Mouse (Mus musculus) brown adipose tissue, adult 24 weeks (tissue): ENCODE results near the gene Eci1. TPM values are rescaled to one million over a fixed set of nuclear protein-coding genes. Genes with fewer than 3 reads are reported as not detected.

Experiments
- H3K27ac ChIP-seq: fragments of 200-500 bp; replicated peaks from 2 replicates; pipeline ENCODE4 v1.5.1; 2012; ENCODE audit warnings: low read depth, mild to moderate bottlenecking, low read length
- H3K4me1 ChIP-seq: fragments of 200-500 bp; 2 replicates; pipeline ENCODE4 v1.6.1; 2012; ENCODE audit warnings: low read length, mixed read lengths; ENCODE audit not compliant: control insufficient read depth, insufficient read depth, insufficient read length
- H3K4me3 ChIP-seq: fragments of 200-500 bp; 2 replicates; pipeline ENCODE4 v1.5.1; 2012; ENCODE audit warnings: low read depth, mild to moderate bottlenecking, low read length, moderate library complexity; ENCODE audit not compliant: insufficient read depth
- polyA plus RNA-seq: library from polyadenylated mRNA; stranded (reverse); fragments of >200 nt; gene quantifications from 2 replicates; pipeline ENCODE4 v1.2.4, GENCODE M21; 2012; ENCODE audit not compliant: missing spikeins, insufficient read depth, insufficient read length

Eci1 gene
- polyA plus RNA-seq, 1 experiment, result 1,121 TPM

- H3K4me3 ChIP-seq, result no peak overlapping the region
- H3K4me1 ChIP-seq, result peaks cover 14% of the 10 kb centered on the region
Observed at GRCm38 (mm10) chr17:24475586-24475985, 49.1 kb downstream of the Eci1 start.

GRCm38 (mm10) chr17:24476022-24476776 lies 49.8 kb downstream of the Eci1 start:
- Histone ChIP-seq H3K4me3 (no peak overlapping the region), H3K27ac (no peak overlapping the region), H3K4me1 (peaks cover 12% of the 10 kb centered on the region)

More at GRCm38 (mm10) chr17:24475586-24475985, 49.1 kb downstream of the Eci1 start:
- H3K27ac ChIP-seq, result no peak overlapping the region

GRCm38 (mm10) chr17:24477053-24477984 lies 50.9 kb downstream of the Eci1 start:
- H3K4me3 ChIP-seq, result no peak overlapping the region
- H3K27ac ChIP-seq, result no peak overlapping the region
- 0 out of 2 replicates have a peak, but pooled peaks cover 4% of the 10 kb centered on the region for H3K4me1 ChIP-seq

DNA sequence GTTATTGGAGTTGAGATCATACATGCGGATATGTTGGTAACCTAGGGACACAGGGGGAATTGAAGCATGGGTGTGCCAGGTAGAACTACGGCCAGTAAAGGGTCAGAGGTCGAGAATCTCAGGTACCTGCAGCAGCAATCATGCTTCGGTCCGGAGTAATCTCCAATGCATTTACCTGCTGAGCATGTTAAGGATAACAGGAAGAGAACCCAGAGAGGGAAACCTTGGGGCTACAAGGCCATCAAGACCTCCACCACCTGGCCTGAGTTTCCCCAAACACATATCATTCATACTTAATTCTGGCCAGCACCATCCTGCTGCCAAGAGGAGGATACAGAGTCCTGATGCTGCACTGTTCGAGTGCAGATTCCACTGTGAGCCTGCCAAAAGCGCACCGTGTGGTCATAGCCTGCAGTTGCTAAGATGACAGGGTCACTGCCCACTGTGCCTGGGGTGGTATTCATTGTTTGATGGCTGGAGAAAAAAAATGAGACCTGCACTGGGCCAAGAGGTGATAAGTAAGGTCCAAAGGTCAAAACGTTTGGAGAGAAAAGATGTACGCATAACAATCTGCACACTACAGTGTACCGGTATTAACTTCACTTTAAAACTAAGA lies 51.7 kb downstream of the Eci1 start:
- Histone ChIP-seq H3K27ac (no peak overlapping the region), H3K4me1 (no peaks in the 10 kb centered on the region), H3K4me3 (peak overlapping the region; percentile 36)

DNA sequence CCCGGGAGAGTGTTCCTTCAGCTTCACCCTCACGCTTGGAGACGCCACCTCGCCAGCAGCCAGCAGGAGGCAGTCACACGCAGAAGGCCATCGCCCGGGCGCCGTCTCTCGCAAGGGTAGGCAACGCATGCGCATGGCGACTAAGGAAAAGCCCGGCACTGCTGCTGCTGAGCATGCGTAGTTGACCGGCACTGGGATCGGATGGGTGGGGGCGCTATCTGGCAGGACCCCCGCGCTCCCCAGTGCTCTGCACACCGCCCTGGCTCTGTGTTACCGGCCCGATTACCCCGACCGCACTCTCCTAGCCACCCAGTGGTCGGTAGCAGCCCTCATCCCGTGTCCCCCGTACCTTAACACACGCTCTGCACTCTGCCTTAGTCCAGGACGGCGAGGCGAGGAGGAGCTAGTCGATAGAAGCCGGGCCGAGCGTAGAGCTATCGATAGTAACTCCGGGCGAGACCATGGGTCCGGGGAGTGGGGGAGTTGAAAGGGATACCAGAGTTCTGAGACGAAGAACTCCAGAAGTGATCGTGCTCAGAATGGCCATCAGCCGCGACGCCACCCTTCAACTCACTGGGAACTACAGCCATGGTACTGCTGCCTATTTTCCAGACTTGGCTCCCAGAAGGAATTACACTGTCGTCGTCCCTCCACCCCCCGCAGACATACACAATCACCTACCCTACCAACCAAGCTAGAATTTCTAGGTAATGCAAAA lies 52.4 kb downstream of the Eci1 start, which contains the start of gene Mlst8:
Gene Mlst8, minus strand, starts transcription at position 416 of the 718 bp plus-strand sequence.
- Histone ChIP-seq H3K4me1 (no peaks in the 10 kb centered on the region), H3K27ac (peak within 1 kb of the TSS; percentile 98), H3K4me3 (peak within 1 kb of the TSS; percentile 76)

- no peaks in the 10 kb centered on the region for H3K4me1 ChIP-seq
- no peak overlapping the region for H3K27ac ChIP-seq
- H3K4me3 ChIP-seq, result no peak overlapping the region
Observed at GRCm38 (mm10) chr17:24479431-24479830, 53.0 kb downstream of the Eci1 start.

- Histone ChIP-seq H3K4me1 (no peaks in the 10 kb centered on the region), H3K27ac (no peak overlapping the region), H3K4me3 (no peak overlapping the region)
Observed at GRCm38 (mm10) chr17:24480201-24480826, 53.9 kb downstream of the Eci1 start.

GRCm38 (mm10) chr17:24481027-24481815 lies 54.8 kb downstream of the Eci1 start:
- Histone ChIP-seq H3K27ac (no peak overlapping the region), H3K4me1 (no peaks in the 10 kb centered on the region), H3K4me3 (no peak overlapping the region)

DNA sequence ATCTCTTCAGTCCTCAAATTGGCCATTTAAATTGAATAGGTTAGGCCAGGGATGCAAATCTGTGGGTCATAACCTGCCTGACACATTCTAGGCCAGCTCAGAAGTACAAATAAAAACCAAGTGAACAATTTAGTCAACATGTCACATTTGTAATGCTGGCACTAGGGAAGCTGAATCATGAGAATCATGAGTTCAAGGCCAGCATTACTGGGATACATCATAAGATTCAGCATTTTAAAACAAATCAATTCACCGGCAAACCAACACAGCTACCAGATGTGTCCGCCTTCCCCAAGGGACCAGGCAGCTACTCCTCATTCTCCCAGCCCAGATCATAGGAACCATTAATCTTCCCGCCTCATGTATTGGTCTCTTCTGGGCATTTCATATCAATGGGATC lies 57.1 kb downstream of the Eci1 start:
- Histone ChIP-seq H3K4me1 (no peaks in the 10 kb centered on the region), H3K4me3 (no peak overlapping the region), H3K27ac (no peak overlapping the region)

DNA sequence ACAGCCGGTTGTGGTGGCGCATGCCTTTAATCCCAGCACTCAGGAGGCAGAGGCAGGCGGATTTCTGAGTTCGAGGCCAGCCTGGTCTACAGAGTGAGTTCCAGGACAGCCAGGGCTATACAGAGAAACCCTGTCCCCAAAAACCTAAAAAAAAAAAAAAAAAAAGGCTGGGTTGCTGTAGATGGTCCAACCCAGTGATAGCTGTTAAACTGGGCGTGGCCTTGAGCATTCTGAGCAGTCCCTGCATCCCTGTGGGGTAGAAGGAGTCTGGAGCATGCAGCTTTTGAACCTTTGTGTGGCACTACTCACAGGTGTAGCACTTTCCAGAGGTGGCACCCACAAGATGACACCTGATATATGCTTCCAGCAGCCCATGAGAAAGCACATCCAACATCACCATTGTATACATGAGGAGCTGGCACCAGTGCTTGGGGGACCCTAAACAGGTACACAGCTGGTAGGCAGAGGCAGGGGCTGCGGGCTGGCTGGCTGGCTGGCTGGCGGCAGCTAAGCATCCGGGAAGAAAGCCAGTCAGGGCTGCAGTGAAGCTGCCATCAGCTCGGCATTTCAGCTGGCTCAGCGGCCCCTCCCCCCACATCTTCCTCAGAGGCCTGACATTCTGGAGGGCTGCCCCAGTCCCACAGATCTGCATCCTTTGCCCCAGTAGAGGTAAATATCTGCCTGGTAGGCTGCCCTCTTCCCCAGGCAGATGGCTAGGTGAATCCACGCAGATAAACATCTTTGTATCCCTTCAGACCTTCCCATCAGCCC lies 58.8 kb downstream of the Eci1 start:
- Histone ChIP-seq H3K4me1 (no peaks in the 10 kb centered on the region), H3K27ac (no peak overlapping the region), H3K4me3 (no peak overlapping the region)

- Histone ChIP-seq H3K4me3 (peak within 1 kb of the TSS; percentile 66), H3K27ac (no peak within 1 kb of the TSS), H3K4me1 (no peaks in the 10 kb centered on the region)
Observed at GRCm38 (mm10) chr17:24488186-24488661, 61.8 kb downstream of the Eci1 start, which contains the start of gene Caskin1. Gene Caskin1, plus strand, starts transcription at chr17:24488601.

GRCm38 (mm10) chr17:24488662-24489264 lies 62.3 kb downstream of the Eci1 start:
- Histone ChIP-seq H3K4me3 (peak overlapping the region; percentile 66), H3K27ac (no peak overlapping the region), H3K4me1 (no peaks in the 10 kb centered on the region)
